Mouse (Mus musculus): Measurements from ENCODE around the gene Dao. TPM values are rescaled to one million over a fixed set of nuclear protein-coding genes. Genes with fewer than 3 reads are reported as not detected.

Dao gene
- polyA plus RNA-seq (2014; fragmentation: Nextera tagmentation; extraction: Ambion mirVana) = not detected in 2 replicates

- no peak within 1 kb of the TSS for H3K4me2 ChIP-seq (ENCODE audit: low read depth, low read length)
- H3K4me3 ChIP-seq (ENCODE audit: low read depth, low read length) = no peak within 1 kb of the TSS
- no peak within 1 kb of the TSS for H3K27ac ChIP-seq (ENCODE audit: low read depth, low read length)
- WGBS = 61% methylated on average over 5 of the region's 5 CpGs
- H3K9me3 ChIP-seq (ENCODE audit: control insufficient read depth, low read length) = no peaks in the 10 kb centered on the region
- no peak for ATAC-seq (ENCODE audit: low read depth)
- H3K4me1 ChIP-seq (ENCODE audit: control insufficient read depth, insufficient read depth, low read length) = no peaks in the 10 kb centered on the region
- H3K36me3 ChIP-seq (ENCODE audit: control insufficient read depth, insufficient read depth, low read length) = no peaks in the 10 kb centered on the region
- H3K27me3 ChIP-seq (ENCODE audit: control insufficient read depth, insufficient read depth, low read length) = no peaks in the 10 kb centered on the region
- H3K9ac ChIP-seq (replicated peaks; ENCODE audit: low read depth, low read length) = no peak within 1 kb of the TSS
Measured at GRCm38 (mm10) chr5:114003542-114003941, at the start of gene Dao. Gene Dao (plus strand): TSS chr5:114003703.

- peaks cover 23% of the 10 kb centered on the region for H3K36me3 ChIP-seq (ENCODE audit: control insufficient read depth, insufficient read depth, low read length)
- ATAC-seq (ENCODE audit: low read depth) = peak; percentile 58
- no peaks in the 10 kb centered on the region for H3K9me3 ChIP-seq (ENCODE audit: control insufficient read depth, low read length)
- H3K4me1 ChIP-seq (ENCODE audit: control insufficient read depth, insufficient read depth, low read length) = no peaks in the 10 kb centered on the region
- no peak overlapping the region for H3K4me3 ChIP-seq (ENCODE audit: low read depth, low read length)
- H3K4me2 ChIP-seq (ENCODE audit: low read depth, low read length) = no peak overlapping the region
- H3K27me3 ChIP-seq (ENCODE audit: control insufficient read depth, insufficient read depth, low read length) = no peaks in the 10 kb centered on the region
- H3K27ac ChIP-seq (ENCODE audit: low read depth, low read length) = 0 out of 2 replicates have a peak overlapping the region, but pooled peaks have one; percentile 30
- H3K9ac ChIP-seq (replicated peaks; ENCODE audit: low read depth, low read length) = no peak overlapping the region
- WGBS = 11% methylated on average over 7 of the region's 7 CpGs
Measured at GRCm38 (mm10) chr5:113954421-113954820, 49.1 kb upstream of the Dao start.

- Histone ChIP-seq H3K27me3 (ENCODE audit: control insufficient read depth, insufficient read depth, low read length) (no peaks in the 10 kb centered on the region), H3K9ac (replicated peaks; ENCODE audit: low read depth, low read length) (no peak overlapping the region), H3K4me1 (ENCODE audit: control insufficient read depth, insufficient read depth, low read length) (no peaks in the 10 kb centered on the region), H3K9me3 (ENCODE audit: control insufficient read depth, low read length) (no peaks in the 10 kb centered on the region), H3K4me2 (ENCODE audit: low read depth, low read length) (no peak overlapping the region), H3K4me3 (ENCODE audit: low read depth, low read length) (no peak overlapping the region), H3K27ac (ENCODE audit: low read depth, low read length) (no peak overlapping the region), H3K36me3 (ENCODE audit: control insufficient read depth, insufficient read depth, low read length) (peaks cover 14% of the 10 kb centered on the region)
- no peak for ATAC-seq (ENCODE audit: low read depth)
- 93% methylated on average over 5 of the region's 5 CpGs for WGBS
Measured at GRCm38 (mm10) chr5:113955281-113955680, 48.2 kb upstream of the Dao start.

- peaks cover 10% of the 10 kb centered on the region for H3K36me3 ChIP-seq (ENCODE audit: control insufficient read depth, insufficient read depth, low read length)
- WGBS = 85% methylated on average over 8 of the region's 8 CpGs
- H3K27ac ChIP-seq (ENCODE audit: low read depth, low read length) = no peak overlapping the region
- H3K9me3 ChIP-seq (ENCODE audit: control insufficient read depth, low read length) = no peaks in the 10 kb centered on the region
- no peaks in the 10 kb centered on the region for H3K4me1 ChIP-seq (ENCODE audit: control insufficient read depth, insufficient read depth, low read length)
- no peak for ATAC-seq (ENCODE audit: low read depth)
- H3K27me3 ChIP-seq (ENCODE audit: control insufficient read depth, insufficient read depth, low read length) = no peaks in the 10 kb centered on the region
- H3K4me3 ChIP-seq (ENCODE audit: low read depth, low read length) = no peak overlapping the region
- H3K4me2 ChIP-seq (ENCODE audit: low read depth, low read length) = no peak overlapping the region
- no peak overlapping the region for H3K9ac ChIP-seq (replicated peaks; ENCODE audit: low read depth, low read length)
Measured at GRCm38 (mm10) chr5:113955691-113956090, 47.8 kb upstream of the Dao start.

- peak; percentile 73 for ATAC-seq (ENCODE audit: low read depth)
- 3% methylated on average over 4 of the region's 4 CpGs for WGBS
- no peak overlapping the region for H3K4me2 ChIP-seq (ENCODE audit: low read depth, low read length)
- no peaks in the 10 kb centered on the region for H3K9me3 ChIP-seq (ENCODE audit: control insufficient read depth, low read length)
- no peak overlapping the region for H3K27ac ChIP-seq (ENCODE audit: low read depth, low read length)
- H3K9ac ChIP-seq (replicated peaks; ENCODE audit: low read depth, low read length) = no peak overlapping the region
- no peaks in the 10 kb centered on the region for H3K4me1 ChIP-seq (ENCODE audit: control insufficient read depth, insufficient read depth, low read length)
- H3K27me3 ChIP-seq (ENCODE audit: control insufficient read depth, insufficient read depth, low read length) = no peaks in the 10 kb centered on the region
- no peak overlapping the region for H3K4me3 ChIP-seq (ENCODE audit: low read depth, low read length)
- peaks cover 10% of the 10 kb centered on the region for H3K36me3 ChIP-seq (ENCODE audit: control insufficient read depth, insufficient read depth, low read length)
Measured at GRCm38 (mm10) chr5:113956510-113956909, 47.0 kb upstream of the Dao start.

GRCm38 (mm10) chr5:113959039-113959438, 44.5 kb upstream of the Dao start:
- 6% methylated on average over 6 of the region's 6 CpGs for WGBS
- H3K4me1 ChIP-seq (ENCODE audit: control insufficient read depth, insufficient read depth, low read length) = no peaks in the 10 kb centered on the region
- H3K27ac ChIP-seq (ENCODE audit: low read depth, low read length) = no peak overlapping the region
- no peak overlapping the region for H3K9ac ChIP-seq (replicated peaks; ENCODE audit: low read depth, low read length)
- ATAC-seq (ENCODE audit: low read depth) = no peak
- no peak overlapping the region for H3K4me3 ChIP-seq (ENCODE audit: low read depth, low read length)
- H3K9me3 ChIP-seq (ENCODE audit: control insufficient read depth, low read length) = no peaks in the 10 kb centered on the region
- H3K27me3 ChIP-seq (ENCODE audit: control insufficient read depth, insufficient read depth, low read length) = no peaks in the 10 kb centered on the region
- peaks cover 4% of the 10 kb centered on the region; the same call in 1 of the 2 replicates for H3K36me3 ChIP-seq (ENCODE audit: control insufficient read depth, insufficient read depth, low read length)
- no peak overlapping the region for H3K4me2 ChIP-seq (ENCODE audit: low read depth, low read length)

GRCm38 (mm10) chr5:113960416-113960815, 43.1 kb upstream of the Dao start:
- Histone ChIP-seq H3K4me1 (ENCODE audit: control insufficient read depth, insufficient read depth, low read length) (no peaks in the 10 kb centered on the region), H3K27ac (ENCODE audit: low read depth, low read length) (no peak overlapping the region), H3K27me3 (ENCODE audit: control insufficient read depth, insufficient read depth, low read length) (no peaks in the 10 kb centered on the region), H3K9me3 (ENCODE audit: control insufficient read depth, low read length) (no peaks in the 10 kb centered on the region), H3K4me2 (ENCODE audit: low read depth, low read length) (no peak overlapping the region), H3K4me3 (ENCODE audit: low read depth, low read length) (no peak overlapping the region), H3K9ac (replicated peaks; ENCODE audit: low read depth, low read length) (no peak overlapping the region), H3K36me3 (ENCODE audit: control insufficient read depth, insufficient read depth, low read length) (peaks cover 4% of the 10 kb centered on the region; the same call in 1 of the 2 replicates)
- WGBS = 73% methylated on average over 7 of the region's 8 CpGs
- ATAC-seq (ENCODE audit: low read depth) = no peak

GRCm38 (mm10) chr5:113961776-113962175, 41.7 kb upstream of the Dao start:
- H3K27ac ChIP-seq (ENCODE audit: low read depth, low read length) = no peak overlapping the region
- no peaks in the 10 kb centered on the region for H3K9me3 ChIP-seq (ENCODE audit: control insufficient read depth, low read length)
- no peak overlapping the region for H3K4me2 ChIP-seq (ENCODE audit: low read depth, low read length)
- H3K9ac ChIP-seq (replicated peaks; ENCODE audit: low read depth, low read length) = no peak overlapping the region
- H3K36me3 ChIP-seq (ENCODE audit: control insufficient read depth, insufficient read depth, low read length) = peaks cover 11% of the 10 kb centered on the region
- no peak overlapping the region for H3K4me3 ChIP-seq (ENCODE audit: low read depth, low read length)
- WGBS = 76% methylated on average over 7 of the region's 7 CpGs
- H3K27me3 ChIP-seq (ENCODE audit: control insufficient read depth, insufficient read depth, low read length) = no peaks in the 10 kb centered on the region
- no peak for ATAC-seq (ENCODE audit: low read depth)
- no peaks in the 10 kb centered on the region for H3K4me1 ChIP-seq (ENCODE audit: control insufficient read depth, insufficient read depth, low read length)

GRCm38 (mm10) chr5:113964972-113965371, 38.5 kb upstream of the Dao start:
- H3K9me3 ChIP-seq (ENCODE audit: control insufficient read depth, low read length) = no peaks in the 10 kb centered on the region
- H3K4me1 ChIP-seq (ENCODE audit: control insufficient read depth, insufficient read depth, low read length) = no peaks in the 10 kb centered on the region
- no peak overlapping the region for H3K27ac ChIP-seq (ENCODE audit: low read depth, low read length)
- no peak overlapping the region for H3K4me2 ChIP-seq (ENCODE audit: low read depth, low read length)
- no peak for ATAC-seq (ENCODE audit: low read depth)
- no peak overlapping the region for H3K9ac ChIP-seq (replicated peaks; ENCODE audit: low read depth, low read length)
- H3K27me3 ChIP-seq (ENCODE audit: control insufficient read depth, insufficient read depth, low read length) = no peaks in the 10 kb centered on the region
- WGBS = 91% methylated on average over 14 of the region's 14 CpGs
- H3K4me3 ChIP-seq (ENCODE audit: low read depth, low read length) = no peak overlapping the region
- H3K36me3 ChIP-seq (ENCODE audit: control insufficient read depth, insufficient read depth, low read length) = peaks cover 15% of the 10 kb centered on the region
